Mouse (Mus musculus): ENCODE results near the gene Slc16a6. TPM values are rescaled to one million over a fixed set of nuclear protein-coding genes. Genes with fewer than 3 reads are reported as not detected.

Slc16a6 gene
- polyA plus RNA-seq, 1 experiment from 2014 or later = 5.9 TPM

GRCm38 (mm10) chr11:109416709-109417420, 56.5 kb downstream of the Slc16a6 start:
- Histone ChIP-seq H3K9ac (no peak overlapping the region), H3K27ac (ENCODE audit: low read depth) (no peak overlapping the region), H3K4me2 (peak overlapping the region; percentile 11; the same call in 1 of the 2 replicates), H3K4me3 (ENCODE audit: low read depth, low read length) (no peak overlapping the region), H3K36me3 (ENCODE audit: insufficient read depth) (no peaks in the 10 kb centered on the region), H3K4me1 (ENCODE audit: insufficient read depth) (peaks cover 3% of the 10 kb centered on the region), H3K27me3 (ENCODE audit: insufficient read depth, low read length) (no peaks in the 10 kb centered on the region), H3K9me3 (ENCODE audit: low read depth, low read length) (no peaks in the 10 kb centered on the region)
- peak; percentile 73 for ATAC-seq (ENCODE audit: insufficient read depth)
- WGBS = 32% methylated on average over 8 of the region's 8 CpGs
- DNase-seq = peak; percentile 44
- no peak for TF ChIP-seq CTCF (IDR thresholded peaks at IDR 0.05; ENCODE audit: low read depth)

GRCm38 (mm10) chr11:109414802-109415201, 58.6 kb downstream of the Slc16a6 start:
- ATAC-seq (ENCODE audit: insufficient read depth) = no peak
- no peaks in the 10 kb centered on the region for H3K36me3 ChIP-seq (ENCODE audit: insufficient read depth)
- TF ChIP-seq CTCF (IDR thresholded peaks at IDR 0.05; ENCODE audit: low read depth) = no peak
- WGBS = 91% methylated on average over 5 of the region's 5 CpGs
- H3K27ac ChIP-seq (ENCODE audit: low read depth) = no peak overlapping the region
- H3K9ac ChIP-seq = no peak overlapping the region
- DNase-seq = no peak
- no peaks in the 10 kb centered on the region for H3K27me3 ChIP-seq (ENCODE audit: insufficient read depth, low read length)
- peaks cover 3% of the 10 kb centered on the region for H3K4me1 ChIP-seq (ENCODE audit: insufficient read depth)
- H3K4me3 ChIP-seq (ENCODE audit: low read depth, low read length) = no peak overlapping the region
- H3K9me3 ChIP-seq (ENCODE audit: low read depth, low read length) = no peaks in the 10 kb centered on the region
- H3K4me2 ChIP-seq = no peak overlapping the region

- no peak for TF ChIP-seq CTCF (IDR thresholded peaks at IDR 0.05; ENCODE audit: low read depth)
- ATAC-seq (ENCODE audit: insufficient read depth) = no peak
- H3K36me3 ChIP-seq (ENCODE audit: insufficient read depth) = no peaks in the 10 kb centered on the region
Measured at GRCm38 (mm10) chr11:109413617-109414016, 59.8 kb downstream of the Slc16a6 start, which contains the start of gene 9930022D16Rik. Gene 9930022D16Rik, plus strand, starts transcription at chr11:109413917.

GRCm38 (mm10) chr11:109410197-109410980, 63.0 kb downstream of the Slc16a6 start:
- Histone ChIP-seq H3K27ac (ENCODE audit: low read depth) (no peak overlapping the region), H3K36me3 (ENCODE audit: insufficient read depth) (no peaks in the 10 kb centered on the region), H3K27me3 (ENCODE audit: insufficient read depth, low read length) (no peaks in the 10 kb centered on the region), H3K4me3 (ENCODE audit: low read depth, low read length) (no peak overlapping the region), H3K9me3 (ENCODE audit: low read depth, low read length) (no peaks in the 10 kb centered on the region), H3K4me2 (no peak overlapping the region), H3K9ac (no peak overlapping the region), H3K4me1 (ENCODE audit: insufficient read depth) (no peaks in the 10 kb centered on the region)
- ATAC-seq (ENCODE audit: insufficient read depth) (no peak), DNase-seq (no peak)
- no peak for TF ChIP-seq CTCF (IDR thresholded peaks at IDR 0.05; ENCODE audit: low read depth)
- 79% methylated on average over 15 of the region's 15 CpGs for WGBS

More at GRCm38 (mm10) chr11:109413617-109414016, 59.8 kb downstream of the Slc16a6 start, which contains the start of gene 9930022D16Rik:
- 76% methylated on average over 6 of the region's 6 CpGs for WGBS
- Histone ChIP-seq H3K9me3 (ENCODE audit: low read depth, low read length) (no peaks in the 10 kb centered on the region), H3K27me3 (ENCODE audit: insufficient read depth, low read length) (no peaks in the 10 kb centered on the region), H3K9ac (no peak within 1 kb of the TSS), H3K4me1 (ENCODE audit: insufficient read depth) (peaks cover 3% of the 10 kb centered on the region), H3K4me3 (ENCODE audit: low read depth, low read length) (no peak within 1 kb of the TSS), H3K4me2 (no peak within 1 kb of the TSS), H3K27ac (ENCODE audit: low read depth) (no peak within 1 kb of the TSS)
- no peak for DNase-seq

GRCm38 (mm10) chr11:109406431-109406830, 67.0 kb downstream of the Slc16a6 start:
- no peaks in the 10 kb centered on the region for H3K27me3 ChIP-seq (ENCODE audit: insufficient read depth, low read length)
- 82% methylated on average over 5 of the region's 5 CpGs for WGBS

More at GRCm38 (mm10) chr11:109406431-109406830, 67.0 kb downstream of the Slc16a6 start:
- H3K36me3 ChIP-seq (ENCODE audit: insufficient read depth) = 0 out of 2 replicates have a peak, but pooled peaks cover 2% of the 10 kb centered on the region
- H3K4me2 ChIP-seq = no peak overlapping the region
- H3K4me3 ChIP-seq (ENCODE audit: low read depth, low read length) = no peak overlapping the region
- no peak overlapping the region for H3K9ac ChIP-seq
- no peak for ATAC-seq (ENCODE audit: insufficient read depth)
- H3K9me3 ChIP-seq (ENCODE audit: low read depth, low read length) = no peaks in the 10 kb centered on the region
- no peaks in the 10 kb centered on the region for H3K4me1 ChIP-seq (ENCODE audit: insufficient read depth)
- no peak overlapping the region for H3K27ac ChIP-seq (ENCODE audit: low read depth)
- DNase-seq = no peak
- TF ChIP-seq CTCF (IDR thresholded peaks at IDR 0.05; ENCODE audit: low read depth) = no peak

Small RNA genes within 50 kb of the gene (microRNA-seq; reads per million reads assigned to microRNA genes)
- gene Gm25540 (ENCODE audit: borderline number of aligned reads) = not detected

Other genes starting within 250 kb of the Slc16a6 start
- 1.4 and 1.5 TPM in 2 replicates for gene Rgs9, start 175.5 kb downstream of the Slc16a6 start, polyA plus RNA-seq (2014; fragmentation: Nextera tagmentation; extraction: Ambion mirVana)
- 30.7 and 33.8 TPM in 2 replicates for gene Gna13, start 110.8 kb downstream of the Slc16a6 start, polyA plus RNA-seq (2014; fragmentation: Nextera tagmentation; extraction: Ambion mirVana)
- gene 9930022D16Rik, start 59.7 kb downstream of the Slc16a6 start, polyA plus RNA-seq (2014; fragmentation: Nextera tagmentation; extraction: Ambion mirVana) = not detected in 2 replicates
- gene Amz2, start 47.7 kb downstream of the Slc16a6 start, polyA plus RNA-seq (2014; fragmentation: Nextera tagmentation; extraction: Ambion mirVana) = 41.5 and 45.6 TPM in 2 replicates
- 2.8 and 5.3 TPM in 2 replicates for gene Arsg, start 224 bp downstream of the Slc16a6 start, polyA plus RNA-seq (2014; fragmentation: Nextera tagmentation; extraction: Ambion mirVana)
- 24.1 and 24.9 TPM in 2 replicates for gene Wipi1, start 138.4 kb upstream of the Slc16a6 start, polyA plus RNA-seq (2014; fragmentation: Nextera tagmentation; extraction: Ambion mirVana)
- gene Prkar1a, start 175.8 kb upstream of the Slc16a6 start, polyA plus RNA-seq (2014; fragmentation: Nextera tagmentation; extraction: Ambion mirVana) = 408 and 411 TPM in 2 replicates
- 3.0 and 3.5 TPM in 2 replicates for gene Fam20a, start 248.7 kb upstream of the Slc16a6 start, polyA plus RNA-seq (2014; fragmentation: Nextera tagmentation; extraction: Ambion mirVana)

All from lung, embryonic 14.5 days (tissue).